Mouse (Mus musculus) heart, postnatal 0 days (tissue): ENCODE measurements at regions not wholly inside any gene's neighbourhood (a gene's known extent, or its start where the extent isn't known, plus 50 kb on each side); places are given as distances from the start of the nearest gene placed in this dataset.

Source experiments
- CTCF ChIP-seq: IDR thresholded peaks from 2 replicates; pipeline ENCODE4 v1.5.1; 2016; ENCODE audit warnings: antibody characterized with exemption, control low read depth, low read depth
- EP300 ChIP-seq: IDR thresholded peaks from 2 replicates; pipeline ENCODE4 v1.6.1; 2016; ENCODE audit warnings: antibody characterized with exemption, low read depth

GRCm38 (mm10) chr6:147745690-147746089 is 270.1 kb downstream of the Ccdc91 start:
- TF ChIP-seq CTCF, result no peak
- TF ChIP-seq EP300, result no peak
